Mouse (Mus musculus) C2C12 (cell line): ENCODE data around the gene Nudt3. TPM values are rescaled to one million over a fixed set of nuclear protein-coding genes. Genes with fewer than 3 reads are reported as not detected.
A peak's percentile ranks its signal among the peaks of the same experiment; 100 is the strongest.

Experiments
- H3K27me3 ChIP-seq: one replicate; pipeline ENCODE4 v1.6.1; 2011; ENCODE audit not compliant: control insufficient read depth, insufficient read depth, insufficient read length
- H3K36me3 ChIP-seq: one replicate; pipeline ENCODE4 v1.6.1; 2011; ENCODE audit not compliant: control insufficient read depth, insufficient read depth
- H3K4me3 ChIP-seq: one replicate; pipeline ENCODE4 v1.5.1; 2011; ENCODE audit warnings: mild to moderate bottlenecking, control low read depth; ENCODE audit not compliant: poor library complexity, insufficient read depth, severe bottlenecking
- H3K79me2 ChIP-seq: one replicate; pipeline ENCODE4 v1.6.1; 2011; ENCODE audit not compliant: control insufficient read depth, insufficient read depth
- H3K79me3 ChIP-seq: one replicate; pipeline ENCODE4 v1.6.1; 2011; ENCODE audit warnings: low read depth, control low read depth
- H3ac ChIP-seq: one replicate; pipeline ENCODE3; 2011; ENCODE audit warnings: low read depth; ENCODE audit not compliant: control insufficient read depth, insufficient read length
- CEBPB ChIP-seq: IDR thresholded peaks from one replicate; pipeline ENCODE4 v1.6.1; 2011; ENCODE audit warnings: low read depth, mild to moderate bottlenecking, control low read depth, moderate library complexity
- CTCF ChIP-seq: IDR thresholded peaks from one replicate; pipeline ENCODE4 v1.5.1; 2011; ENCODE audit not compliant: control insufficient read depth, insufficient read depth, insufficient read length
- FOSL1 ChIP-seq: IDR thresholded peaks from one replicate; pipeline ENCODE4 v1.8.0; 2011; ENCODE audit warnings: mild to moderate bottlenecking, low read length; ENCODE audit not compliant: poor library complexity, insufficient read depth, severe bottlenecking
- MAX ChIP-seq: IDR thresholded peaks from one replicate; pipeline ENCODE4 v1.6.1; 2011; ENCODE audit warnings: mild to moderate bottlenecking, control low read depth
- MYOD1 ChIP-seq: IDR thresholded peaks from one replicate; pipeline ENCODE4 v1.6.1; 2011; ENCODE audit warnings: low read depth; ENCODE audit not compliant: control insufficient read depth, insufficient read length
- MYOG ChIP-seq: IDR thresholded peaks from one replicate; pipeline ENCODE4 v1.6.1; 2011; ENCODE audit not compliant: control insufficient read depth, insufficient read length; ENCODE audit errors: extremely low read depth
- USF1 ChIP-seq: IDR thresholded peaks from one replicate; pipeline ENCODE4 v1.6.1; 2011; ENCODE audit warnings: low read depth, mild to moderate bottlenecking, control low read depth, moderate library complexity
- polyA plus RNA-seq: library from polyadenylated mRNA; unstranded; fragments of >200 nt; fragmentation: generic; extraction: Trizol; gene quantifications from one replicate; pipeline ENCODE4 v1.2.1, GENCODE M21; 2012; ENCODE audit warnings: missing spikeins

Nudt3 gene
- polyA plus RNA-seq, 1 experiment = 123 TPM

DNA sequence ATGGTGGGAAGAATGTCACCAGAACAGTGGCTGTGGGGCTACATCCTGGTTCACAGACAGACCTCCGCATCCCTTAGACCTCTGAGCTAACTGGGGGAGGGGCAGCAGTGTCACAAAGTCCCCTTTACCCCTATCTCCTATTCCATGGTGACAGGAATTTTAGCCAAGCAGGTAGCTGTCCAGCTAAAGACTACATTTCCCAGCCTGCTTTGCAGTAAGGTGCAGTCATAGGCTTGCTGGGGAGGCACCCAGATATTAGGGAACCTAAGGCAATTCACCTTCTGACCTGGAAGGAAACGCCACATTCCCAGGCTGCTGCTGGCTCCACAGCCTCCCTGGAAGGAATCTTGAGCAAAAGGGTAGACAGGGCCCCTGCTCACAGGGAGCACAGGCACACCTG is 82.0 kb downstream of the Nudt3 start:
- Histone ChIP-seq H3K79me2 (peaks cover 6% of the 10 kb centered on the region), H3K4me3 (no peak overlapping the region), H3K79me3 (no peaks in the 10 kb centered on the region), H3ac (no peak overlapping the region), H3K36me3 (no peaks in the 10 kb centered on the region), H3K27me3 (no peaks in the 10 kb centered on the region)
- TF ChIP-seq MYOD1 (no peak), FOSL1 (no peak), MYOG (no peak), MAX (no peak)

GRCm38 (mm10) chr17:27534718-27535117 is 88.6 kb downstream of the Nudt3 start:
- Histone ChIP-seq H3K79me3 (no peaks in the 10 kb centered on the region), H3K36me3 (no peaks in the 10 kb centered on the region), H3K79me2 (no peaks in the 10 kb centered on the region), H3ac (no peak overlapping the region), H3K27me3 (no peaks in the 10 kb centered on the region), H3K4me3 (no peak overlapping the region)
- TF ChIP-seq CEBPB (no peak), CTCF (peak; percentile 98)

- Histone ChIP-seq H3K79me3 (no peaks in the 10 kb centered on the region), H3K36me3 (no peaks in the 10 kb centered on the region), H3K27me3 (no peaks in the 10 kb centered on the region), H3K79me2 (no peaks in the 10 kb centered on the region), H3ac (no peak overlapping the region), H3K4me3 (no peak overlapping the region)
- TF ChIP-seq MAX (no peak), CEBPB (no peak), USF1 (no peak), MYOG (no peak), MYOD1 (no peak), CTCF (no peak), FOSL1 (no peak)
These were observed 89.9 kb downstream of the Nudt3 start for GRCm38 (mm10) chr17:27533354-27533753.

DNA sequence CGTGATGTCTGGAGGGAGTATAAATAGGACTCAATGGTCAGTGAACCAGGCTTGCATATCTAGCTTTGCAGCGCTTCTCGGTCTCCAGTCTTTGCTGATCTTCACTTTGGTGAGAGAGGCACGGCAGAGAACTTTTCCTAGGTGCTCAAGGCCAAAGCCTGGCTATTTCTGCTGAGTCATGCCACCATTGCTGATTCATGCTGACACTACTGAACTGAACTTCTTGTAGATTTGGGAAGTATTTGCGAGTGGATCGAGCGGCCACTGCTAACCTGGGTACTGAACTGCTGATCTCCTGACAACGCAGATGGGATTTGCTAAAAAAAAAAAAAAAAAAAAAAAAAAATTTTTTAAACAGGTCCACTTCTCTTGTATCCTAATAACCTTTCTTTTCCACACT is 91.2 kb downstream of the Nudt3 start:
- no peaks in the 10 kb centered on the region for H3K27me3 ChIP-seq
- H3K4me3 ChIP-seq = no peak overlapping the region
- H3K79me2 ChIP-seq = no peaks in the 10 kb centered on the region
- H3K79me3 ChIP-seq = no peaks in the 10 kb centered on the region
- H3K36me3 ChIP-seq = no peaks in the 10 kb centered on the region
- TF ChIP-seq MYOG = no peak
- TF ChIP-seq USF1 = no peak
- no peak for TF ChIP-seq CEBPB
- no peak for TF ChIP-seq FOSL1
- TF ChIP-seq MAX = no peak
- no peak for TF ChIP-seq MYOD1
- no peak for TF ChIP-seq CTCF
- no peak overlapping the region for H3ac ChIP-seq

Other genes with a start within 250 kb of the Nudt3 start
- not detected for gene Grm4, start 102.1 kb downstream of the Nudt3 start, polyA plus RNA-seq
- gene Hmga1, start 67.0 kb downstream of the Nudt3 start, polyA plus RNA-seq = 397 TPM
- gene AI413582, start 57.7 kb downstream of the Nudt3 start, polyA plus RNA-seq = 37.9 TPM
- gene RPS10-NUDT3, start 11.7 kb upstream of the Nudt3 start, polyA plus RNA-seq = not detected
- 4,498 TPM for gene Rps10, start 13.2 kb upstream of the Nudt3 start, polyA plus RNA-seq
- not detected for gene Pacsin1, start 32.0 kb upstream of the Nudt3 start, polyA plus RNA-seq
- gene Spdef, start 105.5 kb upstream of the Nudt3 start, polyA plus RNA-seq = not detected
- gene D17Wsu92e, start 197.2 kb upstream of the Nudt3 start, polyA plus RNA-seq = 65.1 TPM
- gene Snrpc, start 214.7 kb upstream of the Nudt3 start, polyA plus RNA-seq = 318 TPM
- gene Uhrf1bp1, start 232.9 kb upstream of the Nudt3 start, polyA plus RNA-seq = 6.6 TPM